Mouse (Mus musculus) embryonic fibroblast, embryonic 13.5 days (primary cell): ENCODE data around the gene Olfr52. TPM values are rescaled to one million over a fixed set of nuclear protein-coding genes. Genes with fewer than 3 reads are reported as not detected.

Source experiments
- H3K27ac ChIP-seq: 2 replicates; pipeline ENCODE4 v1.5.1; 2012; ENCODE audit warnings: low read length, control low read depth, inconsistent platforms; ENCODE audit not compliant: insufficient read depth
- H3K4me1 ChIP-seq: 2 replicates; pipeline ENCODE4 v1.6.1; 2011; ENCODE audit warnings: low read length; ENCODE audit not compliant: control insufficient read depth, insufficient read depth
- H3K4me3 ChIP-seq: 2 replicates; pipeline ENCODE4 v1.5.1; 2011; ENCODE audit warnings: mild to moderate bottlenecking, control low read depth, low read length; ENCODE audit not compliant: insufficient read depth
- CTCF ChIP-seq: IDR thresholded peaks from 2 replicates; pipeline ENCODE4 v1.5.1; 2011; ENCODE audit warnings: mild to moderate bottlenecking, control low read depth, low read length, moderate library complexity, borderline replicate concordance; ENCODE audit not compliant: insufficient read depth
- POLR2A ChIP-seq: IDR thresholded peaks from 2 replicates; pipeline ENCODE4 v1.6.1; 2011; ENCODE audit warnings: low read depth, mild to moderate bottlenecking, control low read depth, low read length, moderate library complexity
- polyA plus RNA-seq: library from polyadenylated mRNA; stranded (reverse); fragments of >200 nt; gene quantifications from 2 replicates; pipeline ENCODE4 v1.2.4, GENCODE M21; 2011; ENCODE audit warnings: low read depth; ENCODE audit not compliant: missing spikeins, insufficient read length

The Olfr52 gene
- polyA plus RNA-seq, 1 experiment = not detected

- no peak for TF ChIP-seq CTCF
- no peak for TF ChIP-seq POLR2A
- Histone ChIP-seq H3K4me1 (no peaks in the 10 kb centered on the region), H3K27ac (no peak within 1 kb of the TSS), H3K4me3 (no peak within 1 kb of the TSS)
These were observed 49.7 kb downstream of the Olfr52 start, which contains the start of gene Olfr1039 for GRCm38 (mm10) chr2:86135828-86136227. TSS of gene Olfr1039 (minus strand) at chr2:86135928.

Other genes starting within 250 kb of the Olfr52 start
- not detected in 2 replicates for gene Olfr1028, start 235.2 kb downstream of the Olfr52 start, polyA plus RNA-seq
- not detected in 2 replicates for gene Olfr1029, start 211.8 kb downstream of the Olfr52 start, polyA plus RNA-seq
- gene Olfr1030, start 206.4 kb downstream of the Olfr52 start, polyA plus RNA-seq = not detected in 2 replicates
- gene Olfr1031, start 195.4 kb downstream of the Olfr52 start, polyA plus RNA-seq = not detected in 2 replicates
- gene Olfr1032, start 180.1 kb downstream of the Olfr52 start, polyA plus RNA-seq = not detected in 2 replicates
- gene Olfr1033, start 165.1 kb downstream of the Olfr52 start, polyA plus RNA-seq = 0.63 and 1.2 TPM in 2 replicates
- not detected in 2 replicates for gene Olfr1034, start 139.8 kb downstream of the Olfr52 start, polyA plus RNA-seq
- not detected in 2 replicates for gene Olfr1036, start 111.7 kb downstream of the Olfr52 start, polyA plus RNA-seq
- gene Olfr1037, start 98.3 kb downstream of the Olfr52 start, polyA plus RNA-seq = not detected in 2 replicates
- gene Olfr1039, start 49.8 kb downstream of the Olfr52 start, polyA plus RNA-seq = not detected in 2 replicates
- gene Olfr1040, start 39.0 kb downstream of the Olfr52 start, polyA plus RNA-seq = not detected in 2 replicates
- not detected in 2 replicates for gene Olfr1042, start 23.8 kb downstream of the Olfr52 start, polyA plus RNA-seq
- not detected in 2 replicates for gene Olfr1043, start 18.2 kb downstream of the Olfr52 start, polyA plus RNA-seq
- not detected in 2 replicates for gene Olfr1044, start 7.9 kb downstream of the Olfr52 start, polyA plus RNA-seq
- gene Olfr1045, start 17.3 kb upstream of the Olfr52 start, polyA plus RNA-seq = not detected in 2 replicates
- gene Olfr1046, start 33.6 kb upstream of the Olfr52 start, polyA plus RNA-seq = not detected in 2 replicates
- not detected in 2 replicates for gene Olfr1047, start 45.7 kb upstream of the Olfr52 start, polyA plus RNA-seq
- gene Olfr1048, start 54.6 kb upstream of the Olfr52 start, polyA plus RNA-seq = not detected in 2 replicates
- gene Olfr1049, start 72.6 kb upstream of the Olfr52 start, polyA plus RNA-seq = not detected in 2 replicates
- not detected in 2 replicates for gene Olfr1051, start 93.4 kb upstream of the Olfr52 start, polyA plus RNA-seq
- gene Olfr1052, start 106.8 kb upstream of the Olfr52 start, polyA plus RNA-seq = not detected in 2 replicates
- not detected in 2 replicates for gene Olfr1053, start 129.6 kb upstream of the Olfr52 start, polyA plus RNA-seq
- not detected in 2 replicates for gene Olfr1054, start 149.8 kb upstream of the Olfr52 start, polyA plus RNA-seq
- not detected in 2 replicates for gene Olfr1055, start 164.6 kb upstream of the Olfr52 start, polyA plus RNA-seq
- gene Olfr1056, start 176.8 kb upstream of the Olfr52 start, polyA plus RNA-seq = not detected in 2 replicates
- gene Olfr1057, start 192.7 kb upstream of the Olfr52 start, polyA plus RNA-seq = not detected in 2 replicates
- gene Olfr1058, start 202.9 kb upstream of the Olfr52 start, polyA plus RNA-seq = not detected in 2 replicates
- not detected in 2 replicates for gene Olfr1061, start 228.4 kb upstream of the Olfr52 start, polyA plus RNA-seq
- not detected in 2 replicates for gene Olfr1062, start 241.1 kb upstream of the Olfr52 start, polyA plus RNA-seq